Mouse (Mus musculus) heart, postnatal 0 days (tissue): ENCODE data around the gene Olfr860. TPM values are rescaled to one million over a fixed set of nuclear protein-coding genes. Genes with fewer than 3 reads are reported as not detected.
"Not testable (repeated sequence)": the region's sequence is repeated elsewhere in the genome, so short reads cannot be mapped to it uniquely, and the experiment has no call there.

Source experiments
- ATAC-seq: fragments of 200-750 bp; cut with Nextera tagmentation; 2 replicates; pipeline ENCODE4 v1.8.0; 2017; ENCODE audit warnings: low read depth, moderate number of reproducible peaks, moderate library complexity; ENCODE audit not compliant: insufficient read depth
- DNase-seq: peaks from one replicate; pipeline ENCODE4 v3.0.0-alpha.2; 2016; ENCODE audit warnings: low spot score
- H3K27ac ChIP-seq: fragments of 300-500 bp; sonication (generic); 2 replicates; pipeline ENCODE4 v1.5.1; 2014; ENCODE audit warnings: low read depth, mild to moderate bottlenecking
- H3K27me3 ChIP-seq: fragments of 300-500 bp; sonication (generic); 2 replicates; pipeline ENCODE4 v1.6.1; 2014; ENCODE audit warnings: low read length, mixed read lengths; ENCODE audit not compliant: control insufficient read depth, insufficient read depth
- H3K36me3 ChIP-seq: fragments of 300-500 bp; sonication (generic); replicated peaks from 2 replicates; pipeline ENCODE4 v1.6.1; 2014; ENCODE audit warnings: low read length, mixed read lengths; ENCODE audit not compliant: control insufficient read depth, insufficient read depth
- H3K4me1 ChIP-seq: fragments of 300-500 bp; sonication (generic); 2 replicates; pipeline ENCODE4 v1.6.1; 2014; ENCODE audit warnings: antibody characterized with exemption; ENCODE audit not compliant: control insufficient read depth, insufficient read depth
- H3K4me2 ChIP-seq: fragments of 300-500 bp; sonication (generic); 2 replicates; pipeline ENCODE4 v1.6.1; 2014; ENCODE audit warnings: low read depth, mild to moderate bottlenecking, low read length, moderate library complexity
- H3K4me3 ChIP-seq: fragments of 300-500 bp; sonication (generic); 2 replicates; pipeline ENCODE4 v1.5.1; 2014; ENCODE audit warnings: low read depth, low read length
- H3K9ac ChIP-seq: fragments of 300-500 bp; sonication (generic); replicated peaks from 2 replicates; pipeline ENCODE4 v1.6.1; 2014; ENCODE audit warnings: low read depth, low read length, mixed read lengths
- H3K9me3 ChIP-seq: fragments of 300-500 bp; sonication (generic); replicated peaks from 2 replicates; pipeline ENCODE4 v1.6.1; 2016; ENCODE audit warnings: low read length; ENCODE audit not compliant: control insufficient read depth
- CTCF ChIP-seq: IDR thresholded peaks from 2 replicates; pipeline ENCODE4 v1.5.1; 2016; ENCODE audit warnings: antibody characterized with exemption, control low read depth, low read depth
- EP300 ChIP-seq: IDR thresholded peaks from 2 replicates; pipeline ENCODE4 v1.6.1; 2016; ENCODE audit warnings: antibody characterized with exemption, low read depth
- WGBS: fragments of 180-500 bp; shearing (Covaris S2); extraction: QIAGEN DNeasy Blood & Tissue Kit; methylation state at CpG from one replicate; pipeline ENCODE4 v1.1.7; 2014; 5-methylcytosine and 5-hydroxymethylcytosine counted together
- polyA plus RNA-seq: library from polyadenylated mRNA; unstranded; fragments of >200 nt; fragmentation: Nextera tagmentation; extraction: Ambion mirVana; gene quantifications from 2 replicates; pipeline ENCODE4 v1.2.1, GENCODE M21; 2015
- total RNA-seq: library from RNA; depleted of rRNA; stranded (reverse); fragments of >200 nt; gene quantifications from 2 replicates; pipeline ENCODE4 v1.2.3, GENCODE M21; 2014; ENCODE audit warnings: low replicate concordance; rRNA removed

Gene Olfr860
- total RNA-seq (not detected in 2 replicates), polyA plus RNA-seq (not detected in 2 replicates)

DNA sequence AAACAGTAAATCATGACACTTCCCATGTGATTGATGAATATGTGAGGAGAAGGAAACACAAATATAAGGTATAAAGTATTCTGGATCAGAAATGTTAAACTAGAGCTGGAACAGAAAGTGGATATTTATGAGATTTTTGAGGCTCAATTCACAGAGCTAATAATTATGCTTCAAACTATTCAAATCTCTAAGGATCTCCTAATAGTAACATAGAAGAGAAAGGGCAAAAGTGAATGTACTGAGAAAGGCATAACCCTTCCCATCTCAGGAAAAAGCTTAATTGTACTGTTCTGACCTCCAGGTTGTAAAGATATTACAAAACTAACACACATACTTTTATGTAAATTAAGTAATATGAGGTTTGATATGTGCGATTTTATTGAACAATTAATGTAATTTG lies at the start of gene Olfr860:
Gene Olfr860, minus strand, starts transcription at position 101 of the 400 bp plus-strand sequence.
- H3K27ac ChIP-seq = no peak within 1 kb of the TSS
- H3K36me3 ChIP-seq = no peaks in the 10 kb centered on the region
- no peak within 1 kb of the TSS for H3K4me3 ChIP-seq
- H3K27me3 ChIP-seq = no peaks in the 10 kb centered on the region
- H3K4me2 ChIP-seq = no peak within 1 kb of the TSS
- TF ChIP-seq CTCF (no peak), EP300 (no peak)
- ATAC-seq = no peak
- H3K9me3 ChIP-seq = 0 out of 2 replicates have a peak, but pooled peaks cover 4% of the 10 kb centered on the region
- WGBS = 51% methylated on average over 1 of the region's 1 CpGs
- DNase-seq = no peak
- H3K9ac ChIP-seq = no peak within 1 kb of the TSS
- H3K4me1 ChIP-seq = no peaks in the 10 kb centered on the region

DNA sequence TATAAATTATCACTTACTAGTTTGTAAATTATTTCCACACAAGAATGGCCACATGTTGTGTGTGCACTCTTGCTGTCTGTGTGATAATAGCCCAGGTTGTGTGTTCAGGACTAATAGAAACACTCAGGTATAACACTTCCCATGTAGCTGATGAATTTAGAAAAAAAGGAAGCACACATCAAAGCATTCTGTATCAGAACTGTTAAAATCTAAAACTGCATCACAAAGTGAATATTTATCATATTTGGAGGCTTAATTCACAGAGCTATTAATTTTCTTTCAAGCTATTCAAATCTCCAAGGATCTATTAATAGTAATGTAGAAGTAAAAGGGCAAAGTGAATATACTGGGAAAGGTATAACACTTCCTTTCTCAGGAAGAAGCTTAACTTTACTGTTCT lies 38.4 kb upstream of the Olfr860 start, which contains the start of gene Olfr862:
Gene Olfr862, minus strand, starts transcription at position 101 of the 400 bp plus-strand sequence.
- no peak within 1 kb of the TSS for H3K4me2 ChIP-seq
- H3K9ac ChIP-seq = no peak within 1 kb of the TSS
- H3K9me3 ChIP-seq = 0 out of 2 replicates have a peak, but pooled peaks cover 3% of the 10 kb centered on the region
- ATAC-seq (no peak), DNase-seq (no peak)
- no peak for TF ChIP-seq EP300
- no peak for TF ChIP-seq CTCF
- H3K36me3 ChIP-seq = no peaks in the 10 kb centered on the region
- H3K27me3 ChIP-seq = no peaks in the 10 kb centered on the region
- no peak within 1 kb of the TSS for H3K4me3 ChIP-seq
- H3K4me1 ChIP-seq = no peaks in the 10 kb centered on the region
- no peak within 1 kb of the TSS for H3K27ac ChIP-seq

DNA sequence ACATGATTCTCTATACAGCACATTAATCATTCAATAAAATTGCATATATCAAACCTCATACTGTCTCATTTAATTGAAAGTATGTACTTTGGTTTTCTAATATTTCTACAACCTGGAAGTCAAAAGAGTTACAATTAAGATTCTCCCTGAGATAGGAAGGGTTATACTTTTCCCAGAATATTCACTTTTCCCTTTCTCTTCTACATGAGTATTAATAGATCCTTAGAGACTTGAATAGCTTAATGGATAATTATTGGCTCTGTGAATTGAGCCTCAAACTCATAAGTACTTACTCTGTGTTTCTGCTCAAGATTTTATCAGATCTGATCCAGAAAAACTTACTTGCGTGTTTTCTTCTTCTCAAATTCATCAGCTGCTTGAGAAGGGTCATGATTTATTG lies 44.9 kb downstream of the Olfr860 start, which contains the start of gene Olfr859:
Gene Olfr859, plus strand, starts transcription at position 301 of the 400 bp plus-strand sequence.
- ATAC-seq, DNase-seq, H3K27me3 ChIP-seq, H3K4me2 ChIP-seq, H3K9me3 ChIP-seq, H3K27ac ChIP-seq, H3K9ac ChIP-seq, H3K36me3 ChIP-seq, H3K4me1 ChIP-seq, H3K4me3 ChIP-seq: not testable (repeated sequence)
- 40% methylated on average over 1 of the region's 1 CpGs for WGBS

DNA sequence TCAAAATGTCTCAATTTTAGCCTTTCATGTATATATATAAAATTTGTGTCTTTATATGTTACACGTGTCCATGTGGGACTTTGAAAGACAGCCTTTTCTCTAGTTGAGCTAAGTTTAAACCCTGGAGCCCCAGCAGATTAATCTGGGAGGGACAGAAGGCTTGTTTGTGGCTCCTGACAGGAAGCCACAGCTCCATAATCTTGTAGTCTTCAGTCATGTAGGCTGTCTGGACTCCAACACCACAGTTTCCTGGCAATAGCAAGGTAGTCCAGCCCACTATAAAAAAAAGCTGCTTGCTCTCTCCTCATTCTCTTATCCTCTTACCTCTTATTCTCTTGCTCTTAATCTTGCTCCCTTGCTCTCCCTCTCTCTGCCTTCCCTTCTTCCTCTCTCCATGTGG lies 46.5 kb downstream of the Olfr860 start:
- Histone ChIP-seq H3K4me3 (no peak overlapping the region), H3K4me2 (no peak overlapping the region), H3K4me1 (no peaks in the 10 kb centered on the region), H3K9ac (no peak overlapping the region), H3K9me3 (no peaks in the 10 kb centered on the region), H3K36me3 (no peaks in the 10 kb centered on the region), H3K27me3 (no peaks in the 10 kb centered on the region), H3K27ac (no peak overlapping the region)
- no peak for DNase-seq
- WGBS = 57% methylated on average over 1 of the region's 1 CpGs
- TF ChIP-seq EP300 (no peak), CTCF (no peak)
- no peak for ATAC-seq

Other genes with a start within 250 kb of the Olfr860 start
- gene Zfp317, start 227.6 kb downstream of the Olfr860 start, total RNA-seq = 10.6 and 22.8 TPM in 2 replicates
- gene Zfp317, start 227.6 kb downstream of the Olfr860 start, polyA plus RNA-seq = 11.5 and 12.0 TPM in 2 replicates
- gene Olfr857, start 140.3 kb downstream of the Olfr860 start, total RNA-seq = not detected in 2 replicates
- not detected in 2 replicates for gene Olfr857, start 140.3 kb downstream of the Olfr860 start, polyA plus RNA-seq
- not detected in 2 replicates for gene Olfr58, start 69.5 kb downstream of the Olfr860 start, total RNA-seq
- gene Olfr58, start 69.5 kb downstream of the Olfr860 start, polyA plus RNA-seq = not detected in 2 replicates
- gene Olfr859, start 44.8 kb downstream of the Olfr860 start, total RNA-seq = not detected in 2 replicates
- not detected in 2 replicates for gene Olfr859, start 44.8 kb downstream of the Olfr860 start, polyA plus RNA-seq
- gene Olfr862, start 38.3 kb upstream of the Olfr860 start, total RNA-seq = not detected in 2 replicates
- gene Olfr862, start 38.3 kb upstream of the Olfr860 start, polyA plus RNA-seq = not detected in 2 replicates
- not detected in 2 replicates for gene Olfr77, start 67.1 kb upstream of the Olfr860 start, total RNA-seq
- 0.27 and 0.34 TPM in 2 replicates for gene Olfr77, start 67.1 kb upstream of the Olfr860 start, polyA plus RNA-seq
- not detected in 2 replicates for gene Olfr866, start 178.3 kb upstream of the Olfr860 start, total RNA-seq
- not detected in 2 replicates for gene Olfr866, start 178.3 kb upstream of the Olfr860 start, polyA plus RNA-seq
- not detected in 2 replicates for gene Olfr867, start 207.8 kb upstream of the Olfr860 start, total RNA-seq
- not detected in 2 replicates for gene Olfr867, start 207.8 kb upstream of the Olfr860 start, polyA plus RNA-seq
- gene Olfr868, start 248.9 kb upstream of the Olfr860 start, total RNA-seq = not detected in 2 replicates
- not detected in 2 replicates for gene Olfr868, start 248.9 kb upstream of the Olfr860 start, polyA plus RNA-seq